Comparison of ENCODE assay signal across 35 mouse cellular contexts in genomic region chr5:143950016-143950415, GRCm38 (mm10). TPM values are rescaled to one million over a fixed set of nuclear protein-coding genes. Genes with fewer than 3 reads are reported as not detected.
"Had no signal": no experiment of that assay in that cellular context is flagged by ENCODE, and none has a peak within 500 bp of the region (broad histone marks: within the 10 kb centered on the region; RNA-seq: fewer than 3 reads in every experiment).

No protein-coding gene starts in this region.

- H3K27me3 ChIP-seq: heart, embryonic 12.5 days; hindbrain, embryonic 13.5 days; hindbrain, embryonic 15.5 days; kidney, embryonic 15.5 days; limb, embryonic 13.5 days; limb, embryonic 15.5 days; liver, embryonic 12.5 days had no signal

- DNase-seq: gastrocnemius, postnatal 14 days; gastrocnemius, postnatal 36 days; heart, adult 18-20 months; heart, postnatal 10 days; kidney, adult 11 months; kidney, adult 2 months; kidney, adult 9 months; kidney, postnatal 14 days; kidney, postnatal 36 days; layer of hippocampus, adult 9-11 months; layer of hippocampus, postnatal 36 days; left cerebral cortex, postnatal 4 days had no signal

- H3K36me3 ChIP-seq: heart, embryonic 12.5 days; hindbrain, embryonic 13.5 days; kidney, embryonic 15.5 days; limb, embryonic 13.5 days; limb, embryonic 15.5 days; liver, embryonic 12.5 days had no signal

- H3K4me1 ChIP-seq: heart, embryonic 12.5 days; hindbrain, embryonic 13.5 days; hindbrain, embryonic 15.5 days; kidney, embryonic 15.5 days; limb, embryonic 13.5 days; limb, embryonic 15.5 days; liver, embryonic 12.5 days had no signal

- H3K27ac ChIP-seq: hindbrain, embryonic 13.5 days; hindbrain, embryonic 15.5 days; hindbrain, postnatal 0 days; kidney, embryonic 15.5 days; kidney, postnatal 0 days; limb, embryonic 13.5 days; limb, embryonic 15.5 days; liver, embryonic 12.5 days; liver, embryonic 14.5 days had no signal

- H3K4me3 ChIP-seq: heart, embryonic 12.5 days; hindbrain, embryonic 13.5 days; hindbrain, embryonic 15.5 days; kidney, embryonic 15.5 days; limb, embryonic 13.5 days; limb, embryonic 15.5 days; liver, embryonic 12.5 days had no signal

- H3K9me3 ChIP-seq: hindbrain, embryonic 13.5 days; hindbrain, embryonic 15.5 days; kidney, embryonic 15.5 days; limb, embryonic 13.5 days; limb, embryonic 15.5 days; liver, embryonic 12.5 days had no signal

RNA-seq across cellular contexts. Expression of gene Rsph10b, which starts 17.2 kb away (rescaled TPM):
- total RNA-seq: hematopoietic stem cell, adult 5-6 weeks; liver, adult 2 months had no signal
- polyA plus RNA-seq: liver, adult 2 months had no signal

RNA-seq across cellular contexts. Expression of gene Gm42421, which starts 22.0 kb away (rescaled TPM):
- total RNA-seq: gastrocnemius, adult 18-20 months; gastrocnemius, adult 8-10 months; gastrocnemius, postnatal 14 days; heart, adult 18-20 months; heart, postnatal 25 days; hematopoietic stem cell, adult 5-6 weeks; liver, adult 2 months had no signal
- polyA plus RNA-seq: heart, embryonic 16.5 days; kidney, adult 2 months; large intestine, adult 2 months; liver, adult 2 months had no signal

RNA-seq across cellular contexts. Expression of gene Ankrd61, which starts 52.5 kb away (rescaled TPM):
- total RNA-seq: gastrocnemius, adult 18-20 months; gastrocnemius, postnatal 14 days; gastrocnemius, postnatal 36 days; heart, adult 18-20 months; heart, adult 8-10 months; heart, postnatal 10 days; heart, postnatal 25 days; hindbrain, postnatal 0 days; layer of hippocampus, adult 18-20 months; layer of hippocampus, adult 8-10 months; layer of hippocampus, postnatal 36 days; left cerebral cortex, adult 18-20 months; left cerebral cortex, postnatal 25 days; liver, adult 2 months had no signal
- polyA plus RNA-seq: heart, embryonic 14.5 days; liver, adult 2 months had no signal
